Mouse (Mus musculus) midbrain, embryonic 11.5 days (tissue): ENCODE results near the gene Sh2b3. TPM values are rescaled to one million over a fixed set of nuclear protein-coding genes. Genes with fewer than 3 reads are reported as not detected.

Experiments
- ATAC-seq: fragments of 200-750 bp; cut with Nextera tagmentation; 2 replicates; pipeline ENCODE4 v1.8.0; 2017; ENCODE audit warnings: moderate TSS enrichment, moderate library complexity; ENCODE audit not compliant: low FRiP score
- DNase-seq: peaks from one replicate; pipeline ENCODE4 v3.0.0; 2015; ENCODE audit warnings: low spot score; ENCODE audit errors: missing footprints
- H3K27ac ChIP-seq: fragments of 300-500 bp; sonication (generic); 2 replicates; pipeline ENCODE4 v1.5.1; 2014; ENCODE audit warnings: low read depth, low read length
- H3K27me3 ChIP-seq: fragments of 300-500 bp; sonication (generic); 2 replicates; pipeline ENCODE4 v1.6.1; 2014; ENCODE audit warnings: mild to moderate bottlenecking, low read length, moderate library complexity, mixed read lengths; ENCODE audit not compliant: control insufficient read depth, insufficient read depth
- H3K36me3 ChIP-seq: fragments of 300-500 bp; sonication (generic); 2 replicates; pipeline ENCODE4 v1.6.1; 2014; ENCODE audit warnings: mild to moderate bottlenecking, low read length, moderate library complexity, mixed read lengths; ENCODE audit not compliant: control insufficient read depth, insufficient read depth
- H3K4me1 ChIP-seq: fragments of 300-500 bp; sonication (generic); 2 replicates; pipeline ENCODE4 v1.6.1; 2014; ENCODE audit warnings: low read length; ENCODE audit not compliant: control insufficient read depth, insufficient read depth
- H3K4me2 ChIP-seq: fragments of 300-500 bp; sonication (generic); 2 replicates; pipeline ENCODE4 v1.6.1; 2014; ENCODE audit warnings: mild to moderate bottlenecking, moderate library complexity
- H3K4me3 ChIP-seq: fragments of 300-500 bp; sonication (generic); 2 replicates; pipeline ENCODE4 v1.5.1; 2014; ENCODE audit warnings: low read depth, low read length
- H3K9ac ChIP-seq: fragments of 300-500 bp; sonication (generic); 2 replicates; pipeline ENCODE4 v1.6.1; 2014; ENCODE audit warnings: low read length
- H3K9me3 ChIP-seq: fragments of 300-500 bp; sonication (generic); 2 replicates; pipeline ENCODE4 v1.6.1; 2016; ENCODE audit warnings: low read length; ENCODE audit not compliant: control insufficient read depth
- WGBS: fragments of 180-500 bp; shearing (Covaris S2); extraction: QIAGEN DNeasy Blood & Tissue Kit; methylation state at CpG from one replicate; pipeline ENCODE4 v1.1.7; 2014; 5-methylcytosine and 5-hydroxymethylcytosine counted together
- polyA plus RNA-seq: library from polyadenylated mRNA; unstranded; fragments of >200 nt; fragmentation: Nextera tagmentation; extraction: Ambion mirVana; gene quantifications from 2 replicates; pipeline ENCODE4 v1.2.1, GENCODE M21; 2014

The Sh2b3 gene
- polyA plus RNA-seq, 1 experiment from 2014 or later = 9.4 TPM

DNA sequence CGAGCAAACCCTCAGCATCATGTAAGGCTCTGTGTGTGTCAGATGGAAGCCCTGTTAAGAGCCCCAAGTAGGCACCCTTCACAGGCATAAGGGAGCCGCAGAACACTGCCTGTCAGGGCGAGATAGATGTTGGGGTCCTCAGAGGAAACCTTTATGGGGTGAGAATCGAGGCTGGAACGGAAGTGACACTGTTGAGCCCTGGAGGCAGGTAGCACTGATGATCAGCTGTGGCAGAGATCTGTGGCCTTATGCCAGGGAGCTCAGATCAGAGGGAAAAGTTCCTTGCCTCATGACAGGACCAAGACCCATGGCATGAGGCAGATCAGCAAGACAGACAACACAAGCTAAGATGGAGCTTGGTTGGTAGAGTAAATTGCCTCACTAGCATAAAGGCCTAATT is 16.3 kb downstream of the Sh2b3 start:
- no peaks in the 10 kb centered on the region for H3K4me1 ChIP-seq
- DNase-seq (no peak), ATAC-seq (no peak)
- H3K4me2 ChIP-seq = no peak overlapping the region
- no peak overlapping the region for H3K9ac ChIP-seq
- H3K9me3 ChIP-seq = no peaks in the 10 kb centered on the region
- WGBS = 93% methylated on average over 5 of the region's 5 CpGs
- no peak overlapping the region for H3K27ac ChIP-seq
- H3K36me3 ChIP-seq = peaks cover 22% of the 10 kb centered on the region
- H3K4me3 ChIP-seq = no peak overlapping the region
- no peaks in the 10 kb centered on the region for H3K27me3 ChIP-seq

DNA sequence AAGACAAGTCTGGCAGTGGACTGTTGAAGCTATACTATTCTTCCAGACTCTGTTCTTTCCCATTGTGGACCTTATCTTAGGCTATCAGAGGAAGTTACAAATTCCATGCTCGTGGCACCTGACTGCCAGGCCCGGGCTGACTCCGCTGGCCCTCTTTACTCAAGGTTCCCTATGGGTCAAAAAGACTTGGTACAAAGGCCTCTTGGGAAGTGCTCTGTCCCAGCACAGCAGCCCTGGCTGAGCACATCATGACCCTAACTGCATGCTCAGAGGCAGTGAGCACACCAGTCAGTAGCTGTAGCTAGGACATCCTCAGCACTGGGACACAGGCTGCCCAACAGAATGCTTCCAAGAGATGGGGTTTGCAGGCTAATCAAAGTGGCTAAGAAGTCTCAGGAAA is 16.8 kb downstream of the Sh2b3 start:
- H3K36me3 ChIP-seq = peaks cover 24% of the 10 kb centered on the region
- no peaks in the 10 kb centered on the region for H3K9me3 ChIP-seq
- no peak for ATAC-seq
- no peak overlapping the region for H3K9ac ChIP-seq
- H3K27ac ChIP-seq = no peak overlapping the region
- H3K4me3 ChIP-seq = no peak overlapping the region
- H3K4me2 ChIP-seq = no peak overlapping the region
- H3K4me1 ChIP-seq = no peaks in the 10 kb centered on the region
- no peaks in the 10 kb centered on the region for H3K27me3 ChIP-seq
- DNase-seq = no peak
- WGBS = 89% methylated on average over 3 of the region's 3 CpGs

DNA sequence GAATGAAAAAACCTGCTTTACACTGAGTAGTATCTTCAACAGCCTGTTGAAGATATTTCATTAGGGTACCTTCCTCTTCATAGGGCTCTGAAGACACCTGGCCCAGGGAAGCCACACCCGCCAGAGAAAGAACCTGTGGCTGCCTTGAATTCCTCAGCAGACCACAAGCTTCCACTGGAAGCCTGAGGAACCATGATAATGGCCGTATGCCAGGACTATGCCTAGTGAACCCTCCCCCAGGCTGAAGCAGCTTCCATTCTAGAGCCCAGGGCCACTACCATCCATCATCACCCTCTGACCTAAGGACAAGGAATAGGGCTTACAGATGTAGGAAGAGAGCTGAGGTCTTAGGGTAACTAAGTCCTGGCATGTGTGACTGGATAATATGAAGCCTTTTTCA is 17.3 kb downstream of the Sh2b3 start:
- Histone ChIP-seq H3K4me2 (no peak overlapping the region), H3K4me3 (no peak overlapping the region), H3K9ac (no peak overlapping the region), H3K4me1 (no peaks in the 10 kb centered on the region), H3K27me3 (no peaks in the 10 kb centered on the region), H3K9me3 (no peaks in the 10 kb centered on the region), H3K27ac (no peak overlapping the region), H3K36me3 (peaks cover 24% of the 10 kb centered on the region)
- no peak for DNase-seq
- 87% methylated on average over 2 of the region's 2 CpGs for WGBS
- no peak for ATAC-seq

DNA sequence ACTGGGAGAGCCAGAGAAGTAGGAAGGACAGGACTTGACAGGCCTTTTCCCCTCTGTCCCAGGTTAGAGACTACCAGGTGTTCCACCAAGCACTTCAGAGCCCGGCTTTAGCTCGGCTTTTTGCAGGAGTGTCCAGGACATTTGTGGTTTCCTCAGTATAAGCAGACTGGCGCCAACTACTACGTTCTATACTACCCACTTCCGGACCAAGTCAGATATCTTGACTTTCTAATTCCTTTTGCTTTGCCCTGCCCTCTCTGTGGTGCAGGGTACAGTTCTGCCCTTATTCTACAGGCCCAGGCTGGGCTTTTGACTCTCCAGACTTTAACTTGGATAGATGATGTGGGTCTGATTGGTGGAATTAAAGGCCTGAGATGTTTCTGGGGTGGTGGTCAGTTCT is 17.9 kb downstream of the Sh2b3 start:
- no peak overlapping the region for H3K9ac ChIP-seq
- H3K9me3 ChIP-seq = no peaks in the 10 kb centered on the region
- no peak overlapping the region for H3K4me2 ChIP-seq
- no peaks in the 10 kb centered on the region for H3K4me1 ChIP-seq
- H3K27me3 ChIP-seq = no peaks in the 10 kb centered on the region
- 94% methylated on average over 5 of the region's 5 CpGs for WGBS
- no peak overlapping the region for H3K27ac ChIP-seq
- no peak overlapping the region for H3K4me3 ChIP-seq
- peaks cover 24% of the 10 kb centered on the region for H3K36me3 ChIP-seq
- DNase-seq = no peak
- ATAC-seq = no peak

DNA sequence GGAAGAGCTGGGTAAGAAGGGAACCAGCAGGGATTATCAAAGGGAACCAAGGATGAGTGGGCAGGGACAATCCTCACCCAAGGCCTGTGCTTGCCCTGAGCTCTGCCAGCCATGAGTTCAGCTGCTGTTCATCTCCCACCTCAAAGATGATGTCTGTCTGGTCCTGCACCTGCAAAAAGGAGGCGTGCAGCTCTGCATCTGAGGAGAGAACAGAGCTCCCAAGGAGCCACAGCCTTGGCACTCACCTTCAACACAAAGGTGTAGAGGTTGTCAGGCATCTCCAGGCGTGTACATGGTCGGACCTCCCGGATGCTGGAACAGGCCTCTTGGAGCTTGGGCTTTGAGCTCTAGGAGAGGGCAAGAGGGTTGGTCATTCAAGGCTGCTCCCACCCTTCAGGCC is 18.6 kb downstream of the Sh2b3 start:
- H3K4me3 ChIP-seq = no peak overlapping the region
- WGBS = 85% methylated on average over 4 of the region's 4 CpGs
- no peaks in the 10 kb centered on the region for H3K27me3 ChIP-seq
- H3K9me3 ChIP-seq = no peaks in the 10 kb centered on the region
- H3K27ac ChIP-seq = no peak overlapping the region
- no peaks in the 10 kb centered on the region for H3K4me1 ChIP-seq
- no peak for ATAC-seq
- no peak for DNase-seq
- no peak overlapping the region for H3K9ac ChIP-seq
- H3K4me2 ChIP-seq = no peak overlapping the region
- H3K36me3 ChIP-seq = peaks cover 27% of the 10 kb centered on the region

DNA sequence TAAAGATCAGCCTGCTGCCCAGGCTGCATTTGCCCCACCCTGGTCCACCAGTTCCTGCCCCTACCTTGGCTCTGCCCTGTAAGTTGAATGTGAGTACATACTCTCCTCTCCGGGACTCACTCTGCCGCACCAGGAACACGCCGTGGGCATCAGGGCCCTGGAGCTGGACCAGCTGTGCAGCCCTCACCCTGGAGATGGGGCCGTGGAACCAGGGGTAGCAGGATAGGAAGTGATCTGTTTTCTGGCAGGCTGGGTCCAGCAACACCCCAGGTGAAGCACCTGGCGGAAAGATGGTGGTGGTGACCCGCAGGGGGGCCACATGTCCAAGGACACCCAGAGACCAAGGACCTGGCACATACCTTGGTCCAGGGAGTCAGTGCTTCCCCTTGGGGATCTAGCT is 19.0 kb downstream of the Sh2b3 start:
- H3K27me3 ChIP-seq = no peaks in the 10 kb centered on the region
- peaks cover 29% of the 10 kb centered on the region for H3K36me3 ChIP-seq
- no peak overlapping the region for H3K4me2 ChIP-seq
- no peaks in the 10 kb centered on the region for H3K4me1 ChIP-seq
- H3K9ac ChIP-seq = no peak overlapping the region
- ATAC-seq (no peak), DNase-seq (no peak)
- 98% methylated on average over 7 of the region's 7 CpGs for WGBS
- H3K9me3 ChIP-seq = no peaks in the 10 kb centered on the region
- H3K27ac ChIP-seq = no peak overlapping the region
- no peak overlapping the region for H3K4me3 ChIP-seq

DNA sequence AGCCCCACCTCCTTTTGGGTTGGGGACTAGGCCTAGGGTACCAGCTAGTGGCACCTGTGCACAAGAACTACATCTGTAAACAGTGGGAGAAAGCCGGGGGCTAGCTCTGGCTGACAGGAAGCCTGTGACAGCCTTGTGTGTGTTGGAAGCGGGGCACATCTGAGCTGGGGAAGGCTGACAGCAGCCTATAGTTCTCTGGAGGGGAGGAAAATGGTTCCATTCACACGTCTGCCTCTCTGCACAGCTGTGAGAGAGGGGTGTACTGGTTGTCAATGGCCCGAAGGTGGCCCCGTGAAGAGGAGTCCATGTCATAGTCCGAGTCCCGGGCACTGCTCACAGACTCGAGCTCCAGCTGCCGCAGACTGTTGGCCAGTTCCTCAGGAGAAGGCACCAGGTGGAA is 19.9 kb downstream of the Sh2b3 start:
- WGBS = 92% methylated on average over 9 of the region's 9 CpGs

DNA sequence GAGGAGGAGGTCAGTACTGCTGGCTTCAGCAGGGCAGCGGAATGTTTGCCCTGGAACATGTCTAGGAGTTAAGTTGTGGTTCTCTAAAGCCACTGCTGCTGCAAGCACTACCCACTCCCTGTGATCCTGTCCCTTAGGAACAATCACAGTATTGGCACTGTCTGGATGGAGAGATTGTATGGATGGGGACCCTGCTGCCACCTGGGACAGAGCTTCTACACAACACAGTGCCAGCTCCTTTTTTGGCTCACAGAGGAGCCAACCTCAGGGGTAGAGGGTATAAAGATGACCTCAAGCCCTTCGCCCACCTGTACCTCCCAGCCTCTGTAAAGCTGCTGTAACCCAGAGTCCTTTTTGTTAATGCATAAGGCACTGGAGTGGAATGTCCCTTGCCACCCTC is 20.8 kb downstream of the Sh2b3 start:
- no peak for ATAC-seq
- 98% methylated on average over 2 of the region's 2 CpGs for WGBS

More for the DNA sequence above, 19.9 kb downstream of the Sh2b3 start:
- Histone ChIP-seq H3K27ac (no peak overlapping the region), H3K9me3 (no peaks in the 10 kb centered on the region), H3K27me3 (no peaks in the 10 kb centered on the region), H3K4me3 (no peak overlapping the region), H3K4me2 (no peak overlapping the region), H3K4me1 (no peaks in the 10 kb centered on the region), H3K36me3 (peaks cover 31% of the 10 kb centered on the region), H3K9ac (no peak overlapping the region)
- ATAC-seq = no peak
- no peak for DNase-seq

DNA sequence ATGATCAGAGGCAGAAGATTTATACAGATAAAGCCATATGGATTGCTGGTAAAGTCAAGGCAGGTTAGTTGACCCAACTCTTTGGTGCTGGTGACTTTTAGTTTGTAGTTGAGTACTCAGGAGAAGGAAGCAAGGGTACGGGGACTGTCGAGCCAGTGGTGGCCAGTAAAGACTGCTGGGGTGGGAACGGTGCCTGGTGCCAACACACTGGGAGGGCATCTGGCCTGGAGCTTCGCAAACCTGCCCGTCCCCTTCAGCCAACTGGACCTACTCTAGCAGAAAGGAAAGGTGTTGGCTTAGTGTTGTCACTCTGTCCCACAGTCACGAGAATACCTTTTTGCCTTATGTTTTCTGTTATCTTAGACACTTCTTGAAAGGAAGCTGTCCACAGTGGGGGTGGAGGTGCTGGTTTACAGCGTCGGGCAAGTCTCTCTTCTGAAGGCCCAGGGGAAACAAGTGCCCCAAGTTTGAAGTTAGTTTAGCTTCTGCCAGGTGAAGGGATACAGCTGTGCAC is 21.5 kb downstream of the Sh2b3 start:
- no peaks in the 10 kb centered on the region for H3K9me3 ChIP-seq
- peaks cover 34% of the 10 kb centered on the region for H3K36me3 ChIP-seq
- no peak overlapping the region for H3K4me3 ChIP-seq
- no peak overlapping the region for H3K27ac ChIP-seq
- no peaks in the 10 kb centered on the region for H3K4me1 ChIP-seq
- 94% methylated on average over 8 of the region's 8 CpGs for WGBS
- ATAC-seq (no peak), DNase-seq (no peak)
- no peak overlapping the region for H3K9ac ChIP-seq
- no peak overlapping the region for H3K4me2 ChIP-seq
- H3K27me3 ChIP-seq = no peaks in the 10 kb centered on the region

More for the DNA sequence above, 20.8 kb downstream of the Sh2b3 start:
- H3K27ac ChIP-seq = no peak overlapping the region
- H3K4me2 ChIP-seq = no peak overlapping the region
- no peak for DNase-seq
- no peaks in the 10 kb centered on the region for H3K27me3 ChIP-seq
- H3K4me3 ChIP-seq = no peak overlapping the region
- peaks cover 31% of the 10 kb centered on the region for H3K36me3 ChIP-seq
- H3K4me1 ChIP-seq = no peaks in the 10 kb centered on the region
- H3K9ac ChIP-seq = no peak overlapping the region
- H3K9me3 ChIP-seq = no peaks in the 10 kb centered on the region

DNA sequence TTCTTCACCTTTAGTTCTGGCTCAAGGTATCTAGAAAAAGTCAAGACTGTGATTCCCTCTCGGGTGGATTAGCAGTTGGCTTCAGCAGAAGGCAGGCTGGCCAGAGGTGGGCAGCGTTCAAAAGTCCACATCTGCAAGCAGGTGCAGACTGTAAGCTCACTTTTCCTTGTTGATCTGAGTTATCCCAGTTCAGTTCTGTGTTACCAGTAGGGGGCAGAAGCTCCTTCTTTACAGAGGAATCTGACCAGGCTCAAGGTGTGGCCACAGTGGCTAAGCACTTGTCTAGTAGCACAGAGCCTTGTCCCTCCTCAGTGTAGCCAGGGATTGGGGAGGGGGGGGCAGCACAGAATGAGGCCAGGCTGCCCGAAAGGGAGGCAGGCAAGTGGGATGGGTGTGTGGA is 22.4 kb downstream of the Sh2b3 start:
- H3K4me3 ChIP-seq = no peak overlapping the region
- H3K4me2 ChIP-seq = no peak overlapping the region
- no peaks in the 10 kb centered on the region for H3K4me1 ChIP-seq
- H3K9ac ChIP-seq = no peak overlapping the region
- no peaks in the 10 kb centered on the region for H3K9me3 ChIP-seq
- ATAC-seq = peak; percentile 52; the same call in 1 of the 2 replicates
- no peak overlapping the region for H3K27ac ChIP-seq
- WGBS = 72% methylated on average over 3 of the region's 3 CpGs
- peaks cover 37% of the 10 kb centered on the region for H3K36me3 ChIP-seq
- no peaks in the 10 kb centered on the region for H3K27me3 ChIP-seq
- no peak for DNase-seq
